Mouse (Mus musculus) intestine, postnatal 0 days (tissue): ENCODE measurements around the gene Kpna2. TPM values are rescaled to one million over a fixed set of nuclear protein-coding genes. Genes with fewer than 3 reads are reported as not detected.

ENCODE experiments used
- ATAC-seq: fragments of 200-750 bp; cut with Nextera tagmentation; 2 replicates; pipeline ENCODE4 v1.8.0; 2017; ENCODE audit warnings: mild to moderate bottlenecking, moderate TSS enrichment, moderate library complexity
- H3K27ac ChIP-seq: fragments of 300-500 bp; sonication (generic); 2 replicates; pipeline ENCODE4 v1.5.1; 2014; ENCODE audit warnings: mild to moderate bottlenecking, low read depth, low read length, moderate library complexity
- H3K27me3 ChIP-seq: fragments of 300-500 bp; sonication (generic); replicated peaks from 2 replicates; pipeline ENCODE4 v1.6.1; 2014; ENCODE audit warnings: low read length, mixed read lengths; ENCODE audit not compliant: control insufficient read depth, insufficient read depth
- H3K36me3 ChIP-seq: fragments of 300-500 bp; sonication (generic); 2 replicates; pipeline ENCODE4 v1.6.1; 2014; ENCODE audit warnings: mild to moderate bottlenecking, moderate library complexity; ENCODE audit not compliant: control insufficient read depth, insufficient read depth
- H3K4me1 ChIP-seq: fragments of 300-500 bp; sonication (generic); replicated peaks from 2 replicates; pipeline ENCODE4 v1.6.1; 2014; ENCODE audit warnings: antibody characterized with exemption, low read length, mixed read lengths; ENCODE audit not compliant: control insufficient read depth, insufficient read depth
- H3K4me2 ChIP-seq: fragments of 300-500 bp; sonication (generic); replicated peaks from 2 replicates; pipeline ENCODE4 v1.6.1; 2014; ENCODE audit warnings: low read depth, mild to moderate bottlenecking, moderate library complexity
- H3K4me3 ChIP-seq: fragments of 300-500 bp; sonication (generic); 2 replicates; pipeline ENCODE4 v1.5.1; 2014; ENCODE audit warnings: low read depth, low read length
- H3K9ac ChIP-seq: fragments of 300-500 bp; sonication (generic); 2 replicates; pipeline ENCODE4 v1.6.1; 2014; ENCODE audit warnings: mild to moderate bottlenecking, low read depth, low read length
- H3K9me3 ChIP-seq: fragments of 300-500 bp; sonication (generic); 2 replicates; pipeline ENCODE4 v1.6.1; 2016; ENCODE audit warnings: mixed run types; ENCODE audit not compliant: control insufficient read depth
- CTCF ChIP-seq: sonication (generic); IDR thresholded peaks from 2 replicates; pipeline ENCODE4 v1.5.1; 2016; ENCODE audit warnings: low read depth, mild to moderate bottlenecking, control low read depth, antibody characterized with exemption, moderate library complexity
- WGBS: fragments of 180-500 bp; shearing (Covaris S2); extraction: QIAGEN DNeasy Blood & Tissue Kit; methylation state at CpG from one replicate; pipeline ENCODE4 v1.1.7; 2014; 5-methylcytosine and 5-hydroxymethylcytosine counted together
- polyA plus RNA-seq: library from polyadenylated mRNA; unstranded; fragments of >200 nt; fragmentation: Nextera tagmentation; extraction: Ambion mirVana; gene quantifications from 2 replicates; pipeline ENCODE4 v1.2.1, GENCODE M21; 2015

Gene Kpna2
- polyA plus RNA-seq, 1 experiment from 2014 or later: 100 TPM

DNA sequence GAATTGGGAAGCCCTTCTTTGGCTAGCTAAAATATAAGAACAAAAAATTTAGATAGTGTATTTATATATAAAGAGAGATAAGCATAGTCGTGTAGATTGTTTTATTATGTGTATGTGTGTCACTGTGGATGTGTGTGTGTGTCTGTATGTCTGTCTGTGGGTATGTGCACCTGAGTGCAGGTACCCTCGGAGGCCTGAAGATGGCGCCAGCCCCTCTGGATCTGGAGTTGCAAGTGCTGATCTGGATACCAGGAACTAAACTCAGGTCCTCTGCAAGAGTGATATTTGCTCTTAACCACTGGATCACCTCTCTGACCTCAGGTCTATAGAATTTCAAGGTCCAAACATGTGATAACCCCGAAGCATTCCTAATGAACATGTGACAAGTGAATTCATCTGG lies 33.5 kb downstream of the Kpna2 start:
- ATAC-seq: no peak
- 84% methylated on average over 4 of the region's 4 CpGs for WGBS
- TF ChIP-seq CTCF: peak; percentile 18; the same call in 1 of the 2 replicates
- no peaks in the 10 kb centered on the region for H3K9me3 ChIP-seq
- no peak overlapping the region for H3K27ac ChIP-seq
- H3K4me1 ChIP-seq: 0 out of 2 replicates have a peak, but pooled peaks cover 2% of the 10 kb centered on the region
- no peaks in the 10 kb centered on the region for H3K27me3 ChIP-seq
- H3K36me3 ChIP-seq: no peaks in the 10 kb centered on the region
- no peak overlapping the region for H3K9ac ChIP-seq
- no peak overlapping the region for H3K4me3 ChIP-seq
- no peak overlapping the region for H3K4me2 ChIP-seq

DNA sequence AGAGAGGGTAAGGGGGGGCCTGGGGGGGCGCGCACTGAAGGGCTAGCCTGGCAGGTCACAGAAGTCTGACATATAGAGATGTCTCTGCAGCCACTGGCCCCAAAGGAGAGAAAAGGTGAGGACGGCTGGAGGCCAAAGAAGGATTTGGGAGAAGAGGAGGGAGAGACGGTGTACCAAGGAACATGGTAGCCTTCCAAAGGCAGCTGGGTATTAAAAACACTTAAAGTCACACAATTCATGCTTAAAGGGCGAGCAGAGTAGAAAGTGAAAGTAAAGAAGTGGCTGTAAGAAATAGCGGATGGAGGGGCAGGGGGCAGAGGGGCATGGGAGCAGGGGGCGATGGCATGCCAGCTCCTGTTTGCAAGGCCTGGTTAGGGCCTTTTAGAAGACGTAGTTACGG lies 37.0 kb downstream of the Kpna2 start:
- no peak overlapping the region for H3K27ac ChIP-seq
- no peaks in the 10 kb centered on the region for H3K36me3 ChIP-seq
- no peak overlapping the region for H3K4me3 ChIP-seq
- H3K4me2 ChIP-seq: no peak overlapping the region
- H3K27me3 ChIP-seq: no peaks in the 10 kb centered on the region
- H3K9ac ChIP-seq: no peak overlapping the region
- H3K9me3 ChIP-seq: no peaks in the 10 kb centered on the region
- TF ChIP-seq CTCF: no peak
- ATAC-seq: no peak
- WGBS: 82% methylated on average over 9 of the region's 9 CpGs
- H3K4me1 ChIP-seq: peaks cover 12% of the 10 kb centered on the region

DNA sequence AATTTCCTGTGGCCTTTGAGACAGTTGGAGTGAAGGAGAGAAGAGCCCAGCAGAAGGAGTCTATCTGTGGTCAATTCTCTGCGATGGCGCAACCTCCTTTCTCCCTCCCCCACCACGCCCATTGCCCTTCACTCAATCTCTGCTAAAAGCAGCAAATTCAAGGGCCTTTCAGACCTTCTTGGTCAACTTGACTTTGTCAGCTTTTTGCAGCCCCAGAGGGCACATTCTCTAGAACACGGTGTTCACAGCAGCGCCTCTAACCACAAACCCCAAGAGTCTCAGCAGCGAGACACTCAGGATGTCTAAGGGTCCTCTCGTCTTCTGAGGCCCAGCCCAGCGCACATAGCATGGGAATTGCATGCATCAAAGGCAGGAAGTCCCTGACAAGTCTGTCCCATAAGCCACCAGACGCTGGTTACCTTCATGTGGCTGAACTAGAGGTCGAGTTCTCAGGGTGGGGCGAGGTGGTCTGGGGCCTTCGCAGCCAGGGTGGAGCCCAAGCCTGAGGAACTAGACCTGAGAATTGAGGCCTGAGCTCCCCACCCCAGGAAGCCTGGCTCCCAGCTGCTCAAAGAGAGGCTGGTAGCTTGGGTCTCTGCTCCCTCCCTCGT lies 37.8 kb downstream of the Kpna2 start:
- Histone ChIP-seq H3K4me2 (no peak overlapping the region), H3K4me1 (peaks cover 12% of the 10 kb centered on the region), H3K27me3 (no peaks in the 10 kb centered on the region), H3K36me3 (no peaks in the 10 kb centered on the region), H3K9ac (no peak overlapping the region), H3K27ac (peak overlapping the region; percentile 64; the same call in 1 of the 2 replicates), H3K9me3 (no peaks in the 10 kb centered on the region), H3K4me3 (no peak overlapping the region)
- ATAC-seq: no peak
- no peak for TF ChIP-seq CTCF
- 58% methylated on average over 13 of the region's 13 CpGs for WGBS

DNA sequence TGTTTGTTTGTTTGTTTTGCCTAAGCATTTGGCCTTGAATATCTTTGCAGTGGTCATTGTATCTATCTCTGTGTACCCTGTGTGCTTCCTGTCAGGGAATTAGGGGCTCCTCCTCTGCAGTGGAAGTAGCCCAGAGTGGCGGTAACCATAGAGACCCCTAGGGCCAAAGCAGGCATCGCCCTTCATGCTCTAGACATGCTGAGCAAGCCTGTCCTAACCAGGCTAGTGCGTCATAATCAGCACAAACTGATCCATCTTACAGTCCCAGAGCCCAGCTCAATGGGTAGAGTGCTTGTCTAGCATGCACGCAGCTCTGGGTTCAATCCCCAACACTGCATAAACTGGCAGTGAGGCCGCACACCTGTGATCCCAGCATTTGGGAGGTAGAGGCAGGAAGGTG lies 40.2 kb downstream of the Kpna2 start:
- ATAC-seq: no peak
- no peak overlapping the region for H3K9ac ChIP-seq
- H3K4me2 ChIP-seq: no peak overlapping the region
- H3K4me1 ChIP-seq: peaks cover 12% of the 10 kb centered on the region
- no peaks in the 10 kb centered on the region for H3K27me3 ChIP-seq
- 87% methylated on average over 5 of the region's 5 CpGs for WGBS
- no peaks in the 10 kb centered on the region for H3K36me3 ChIP-seq
- H3K9me3 ChIP-seq: no peaks in the 10 kb centered on the region
- no peak overlapping the region for H3K4me3 ChIP-seq
- no peak overlapping the region for H3K27ac ChIP-seq
- TF ChIP-seq CTCF: no peak

DNA sequence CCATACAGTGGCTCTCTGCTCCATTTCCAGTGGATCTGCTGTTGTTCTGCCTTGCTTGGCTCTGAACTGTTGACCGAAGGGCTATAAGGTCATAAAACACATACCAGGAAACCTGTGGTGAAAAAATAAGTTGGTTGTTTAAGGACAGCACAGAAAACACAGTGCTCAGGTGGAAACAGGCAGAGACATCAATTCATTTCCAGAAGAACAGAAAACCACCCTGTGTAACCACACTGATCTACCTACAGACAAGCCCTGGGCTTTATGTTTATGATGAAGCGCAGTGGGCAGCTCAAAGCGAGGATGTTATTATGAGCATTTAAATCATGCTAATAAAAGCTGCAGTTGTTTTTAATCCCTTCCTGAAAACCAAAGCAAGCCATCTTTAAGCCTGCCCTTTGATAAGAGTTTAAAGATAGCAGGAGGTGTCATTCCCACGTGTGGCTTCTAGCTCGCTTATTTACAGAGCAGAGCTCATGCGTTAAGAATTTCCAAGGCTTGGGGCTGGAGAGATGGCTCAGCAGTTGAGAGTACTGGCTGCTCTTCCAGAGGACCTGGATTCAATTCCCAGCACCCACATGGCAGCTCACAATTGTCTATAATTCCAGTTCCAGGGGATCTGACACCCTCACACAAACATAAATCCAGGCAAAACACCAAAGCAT lies 40.8 kb downstream of the Kpna2 start:
- no peak overlapping the region for H3K9ac ChIP-seq
- H3K4me2 ChIP-seq: no peak overlapping the region
- peaks cover 12% of the 10 kb centered on the region for H3K4me1 ChIP-seq
- no peaks in the 10 kb centered on the region for H3K36me3 ChIP-seq
- H3K27ac ChIP-seq: peak overlapping the region; percentile 35; the same call in 1 of the 2 replicates
- 42% methylated on average over 6 of the region's 6 CpGs for WGBS
- TF ChIP-seq CTCF: no peak
- no peaks in the 10 kb centered on the region for H3K27me3 ChIP-seq
- ATAC-seq: peak; percentile 59
- no peaks in the 10 kb centered on the region for H3K9me3 ChIP-seq
- no peak overlapping the region for H3K4me3 ChIP-seq

DNA sequence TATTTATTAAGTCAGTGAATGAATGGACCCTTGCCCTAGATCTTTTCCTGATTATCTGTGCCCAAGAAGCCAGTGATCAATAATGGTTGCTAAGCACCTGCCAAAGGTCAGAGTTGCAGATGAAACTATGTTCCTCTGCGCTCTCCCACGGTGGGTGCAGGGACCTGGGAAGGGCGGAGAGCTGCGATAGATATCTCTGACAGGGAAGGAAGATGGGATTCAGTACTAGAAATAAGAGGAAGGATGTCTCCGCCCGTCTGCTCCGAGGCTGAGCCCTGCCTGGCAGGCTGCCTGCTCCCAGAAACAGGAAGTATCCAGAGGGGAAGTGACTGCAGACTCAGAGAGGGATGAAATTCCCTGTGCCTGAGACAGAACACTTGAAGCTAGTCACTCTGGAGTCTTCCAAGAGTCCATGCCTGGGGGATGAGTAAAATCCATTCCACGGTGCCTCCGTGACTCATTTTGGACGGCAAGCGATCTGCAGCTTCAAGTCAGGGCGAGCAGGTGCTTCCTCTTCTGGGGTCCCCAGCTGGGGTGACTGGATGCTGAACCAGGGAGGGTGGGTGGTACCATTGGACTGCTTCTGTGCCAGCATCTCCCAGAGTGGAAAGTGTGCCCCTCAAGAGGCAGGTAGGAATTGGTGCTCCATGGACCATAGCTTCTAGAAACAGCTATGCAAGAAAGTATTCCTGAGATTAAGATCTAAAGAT lies 41.9 kb downstream of the Kpna2 start:
- no peak overlapping the region for H3K9ac ChIP-seq
- H3K27me3 ChIP-seq: no peaks in the 10 kb centered on the region
- no peak for ATAC-seq
- peak overlapping the region; percentile 42 for H3K4me2 ChIP-seq
- no peaks in the 10 kb centered on the region for H3K9me3 ChIP-seq
- peaks cover 12% of the 10 kb centered on the region for H3K4me1 ChIP-seq
- no peak for TF ChIP-seq CTCF
- H3K36me3 ChIP-seq: no peaks in the 10 kb centered on the region
- WGBS: 26% methylated on average over 12 of the region's 12 CpGs
- H3K27ac ChIP-seq: peak overlapping the region; percentile 30; the same call in 1 of the 2 replicates
- H3K4me3 ChIP-seq: no peak overlapping the region
